8 mouse cellular contexts compared by ENCODE assay signal in the genomic region with DNA sequence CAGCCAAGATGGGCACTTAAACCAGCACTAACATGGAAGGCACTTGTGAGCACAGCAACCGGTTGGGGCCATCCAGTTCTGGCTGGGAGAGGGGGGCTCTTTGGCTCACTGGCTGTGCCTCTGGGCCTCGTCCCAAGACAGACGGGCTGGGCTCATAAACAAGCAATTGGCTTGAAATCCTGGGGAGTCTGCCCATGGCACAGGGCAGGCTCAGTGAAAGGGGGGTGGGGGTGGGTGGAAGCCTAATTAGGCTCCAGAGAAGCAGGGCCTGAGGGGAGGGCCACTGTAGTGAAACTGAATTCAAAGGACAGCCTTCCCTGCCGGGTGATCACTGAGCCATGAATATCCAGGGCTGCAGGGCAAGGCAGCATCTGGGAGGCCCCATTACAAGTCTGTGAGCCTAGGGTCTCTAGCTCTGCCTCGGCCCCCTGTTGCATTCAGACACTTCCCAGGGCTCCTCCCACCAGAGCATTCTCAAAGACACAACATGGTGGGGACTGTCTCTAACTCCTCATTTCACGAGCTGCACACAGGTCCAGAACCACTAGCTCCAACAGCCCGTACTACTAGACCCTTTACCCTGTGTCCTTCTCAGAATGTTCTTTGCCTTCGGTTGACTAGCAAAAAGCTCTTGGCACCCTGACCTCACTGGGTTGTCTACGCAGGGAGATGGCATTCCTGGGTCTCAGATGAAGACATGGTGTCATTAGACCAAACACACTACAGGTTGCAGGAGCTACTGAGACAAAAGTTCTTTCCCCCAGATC. TPM values are rescaled to one million over a fixed set of nuclear protein-coding genes. Genes with fewer than 3 reads are reported as not detected.
A peak's percentile ranks its signal among the peaks of the same experiment; 100 is the strongest.
DNase-seq lines count a peak whose midpoint lies in the region; ATAC-seq lines count a peak whose summit lies in the region.

No protein-coding gene starts in this region.

- peak overlapping the region; percentile 46 for H3K4me2 ChIP-seq in neural tube, embryonic 12.5 days (replicated peaks)

- H3K4me1 ChIP-seq in hindbrain, embryonic 10.5 days (replicated peaks), result peaks cover 80% of the 10 kb centered on the region
- H3K4me1 ChIP-seq in neural tube, embryonic 12.5 days, result peaks cover 64% of the 10 kb centered on the region

- H3K27me3 ChIP-seq in hindbrain, embryonic 10.5 days (ENCODE audit: insufficient read depth, poor library complexity, severe bottlenecking), result peaks cover 13% of the 10 kb centered on the region
- H3K27me3 ChIP-seq in neural tube, embryonic 12.5 days (replicated peaks), result no peaks in the 10 kb centered on the region

- DNase-seq in gastrocnemius, postnatal 14 days, result peak; percentile 37
- DNase-seq in gastrocnemius, postnatal 10 days, result no peak
- peak; percentile 72 for DNase-seq in cerebellum, adult 9-11 months
- peak; percentile 82 for DNase-seq in hindbrain, embryonic 10.5 days (ENCODE audit: low spot score)
- DNase-seq in layer of hippocampus, postnatal 36 days, result peak; percentile 47 to 56
- DNase-seq in frontal cortex, postnatal 25 days (ENCODE audit: low spot score in 2 of 2), result no peak
- no peak for DNase-seq in thymus, adult 18-20 months

- H3K36me3 ChIP-seq in hindbrain, embryonic 10.5 days, result peaks cover 31% of the 10 kb centered on the region; the same call in 1 of the 2 replicates
- H3K36me3 ChIP-seq in neural tube, embryonic 12.5 days, result peaks cover 8% of the 10 kb centered on the region; the same call in 1 of the 2 replicates

- 15% methylated on average over 9 of the region's 9 CpGs for WGBS in hindbrain, embryonic 10.5 days
- WGBS in neural tube, embryonic 12.5 days, result 8% methylated on average over 9 of the region's 9 CpGs

- peak; percentile 84 for ATAC-seq in neural tube, embryonic 12.5 days (ENCODE audit: low FRiP score, low read depth)

- H3K27ac ChIP-seq in hindbrain, embryonic 10.5 days, result peak overlapping the region; percentile 92
- H3K27ac ChIP-seq in neural tube, embryonic 12.5 days, result peak overlapping the region; percentile 83

- H3K9me3 ChIP-seq in hindbrain, embryonic 10.5 days, result no peaks in the 10 kb centered on the region
- H3K9me3 ChIP-seq in neural tube, embryonic 12.5 days, result no peaks in the 10 kb centered on the region

- peak overlapping the region; percentile 33 for H3K4me3 ChIP-seq in hindbrain, embryonic 10.5 days
- no peak overlapping the region for H3K4me3 ChIP-seq in neural tube, embryonic 12.5 days

- intact Hi-C loops in gastrocnemius, postnatal 14 days (cut with DNase I; ENCODE audit: low total_unique reads), result loop anchor here (5.0 to 10.0 kb wide), 2 partner anchors 47 to 104 kb away; a partner anchor contains a TSS

- H3K9ac ChIP-seq in neural tube, embryonic 12.5 days, result no peak overlapping the region

RNA-seq across cellular contexts. Expression of a gene that starts 40.5 kb away (rescaled TPM):
- total RNA-seq in gastrocnemius, postnatal 14 days (2021), result 10 to 100 TPM; 26.9 to 29.6 TPM
- 10 to 100 TPM; 37.0 to 38.3 TPM for total RNA-seq in gastrocnemius, postnatal 10 days (2021)
- 202 and 281 TPM in 2 replicates for polyA plus RNA-seq in hindbrain, embryonic 10.5 days (2016; fragmentation: Nextera tagmentation; extraction: Ambion mirVana)
- 10 to 100 TPM; 79.8 to 83.2 TPM for total RNA-seq in layer of hippocampus, postnatal 36 days (2021)
- 144 and 230 TPM in 2 replicates for polyA plus RNA-seq in neural tube, embryonic 12.5 days (2016; fragmentation: Nextera tagmentation; extraction: Ambion mirVana)

Comparison
In these comparisons a context has a peak if more than half of its experiments do, and no peak if none do; other contexts are left out.
1. DNase-seq: peak in gastrocnemius, postnatal 14 days (single experiment), cerebellum, adult 9-11 months (single experiment), hindbrain, embryonic 10.5 days (single experiment) and layer of hippocampus, postnatal 36 days (2 of 2); none in gastrocnemius, postnatal 10 days (single experiment), frontal cortex, postnatal 25 days (0 of 2) and thymus, adult 18-20 months (0 of 2).